Mouse (Mus musculus) Patski (cell line): ENCODE data around the gene Sfn. TPM values are rescaled to one million over a fixed set of nuclear protein-coding genes. Genes with fewer than 3 reads are reported as not detected.
A peak's percentile ranks its signal among the peaks of the same experiment; 100 is the strongest.

Experiments
- ATAC-seq: fragments of 100-300 bp; one replicate; pipeline ENCODE4 v1.8.0; 2021
- CTCF ChIA-PET: fragments of 350-600 bp; sonication (Branson Sonifier 250); formaldehyde crosslinking; loops from one replicate; lab custom pipeline; 2022; ENCODE audit warnings: inconsistent platforms; lab: Charles Lee
- POLR2A ChIA-PET: fragments of 350-600 bp; sonication (Branson Sonifier 250); formaldehyde crosslinking; loops from one replicate; lab custom pipeline; 2022; ENCODE audit warnings: antibody characterized with exemption, inconsistent platforms; lab: Charles Lee
- DNase-seq: peaks from one replicate; pipeline ENCODE4 v3.0.0-alpha.2; 2011; ENCODE audit warnings: low read depth, low spot score
- H3K27me3 ChIP-seq: fragments of 371-371 bp; one replicate; pipeline ENCODE4 v1.5.1; 2021
- CTCF ChIP-seq: fragments of 100-300 bp; IDR thresholded peaks from one replicate; pipeline ENCODE4 v1.5.1; 2021
- in situ Hi-C: fragments of 300-500 bp; cut with MboI; formaldehyde crosslinking; loops from 3 replicates; pipeline ENCODE4 v1.11.1; 2018; ENCODE audit warnings: low pct_unique_long_range_greater_than_20kb, mixed read lengths
- polyA plus RNA-seq: library from polyadenylated mRNA; unstranded; gene quantifications from one replicate; pipeline ENCODE4 v1.2.3, GENCODE M21; 2021

Gene Sfn
- polyA plus RNA-seq, 1 experiment from 2014 or later = 5.8 TPM

DNA sequence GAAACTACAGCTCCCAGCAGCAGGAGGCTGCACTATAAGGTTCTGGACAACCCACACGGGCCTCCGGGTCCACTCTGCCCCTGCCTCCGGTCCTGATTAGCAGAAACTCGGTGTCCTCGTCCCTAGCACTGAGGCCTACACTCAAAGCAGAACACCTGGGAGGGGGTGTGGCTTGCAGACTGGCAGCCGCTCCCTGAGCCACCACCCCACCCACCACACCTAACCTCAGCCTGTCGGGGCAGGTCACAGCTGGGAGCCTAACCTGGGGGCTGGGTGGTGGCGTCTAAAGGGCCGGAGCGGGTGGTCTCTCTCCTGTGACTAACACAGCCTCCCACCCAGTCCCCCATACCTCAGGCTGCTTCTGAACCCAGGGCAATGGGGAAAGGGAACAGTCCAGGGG, 5.3 kb upstream of the Sfn start:
- in situ Hi-C loops = no loop called here
- POLR2A ChIA-PET = no interaction called here
- CTCF ChIA-PET = interaction anchor here (2.9 kb wide), 1 partner anchor 13 kb away, joined by 13 read pairs; no protein-coding TSS in a partner anchor
- no peak for TF ChIP-seq CTCF
- H3K27me3 ChIP-seq = no peaks in the 10 kb centered on the region
- no peak for DNase-seq
- ATAC-seq = no peak

DNA sequence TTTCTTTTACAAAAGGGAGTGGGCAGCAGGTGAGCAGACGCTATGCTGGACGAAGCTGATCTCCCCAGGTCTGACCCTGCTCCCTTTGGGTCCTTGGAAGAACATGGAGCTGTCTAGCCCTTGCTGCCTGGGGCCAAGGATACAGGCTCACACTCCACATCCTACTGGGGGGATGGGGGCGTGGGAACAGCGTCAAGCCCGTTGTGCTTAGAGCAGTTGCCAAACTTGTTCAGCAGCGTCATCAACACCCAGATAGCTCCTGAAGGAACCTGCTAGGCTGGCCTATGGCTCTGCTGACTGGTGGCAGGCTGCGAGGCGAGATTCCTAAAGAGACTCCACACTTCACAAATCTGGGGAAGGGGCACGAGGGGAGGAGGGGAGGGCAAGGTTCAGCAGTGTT, 3.4 kb upstream of the Sfn start:
- no peak for TF ChIP-seq CTCF
- CTCF ChIA-PET = interaction anchor here (1.1 kb wide), 1 partner anchor 45 kb away, joined by 5 read pairs; the partner anchor contains the start of gene Zdhhc18
- DNase-seq (no peak), ATAC-seq (no peak)
- in situ Hi-C loops = no loop called here
- H3K27me3 ChIP-seq = no peaks in the 10 kb centered on the region
- POLR2A ChIA-PET = interaction anchor here (0.6 kb wide), 1 partner anchor 15 kb away, joined by 4 read pairs; no protein-coding TSS in a partner anchor

DNA sequence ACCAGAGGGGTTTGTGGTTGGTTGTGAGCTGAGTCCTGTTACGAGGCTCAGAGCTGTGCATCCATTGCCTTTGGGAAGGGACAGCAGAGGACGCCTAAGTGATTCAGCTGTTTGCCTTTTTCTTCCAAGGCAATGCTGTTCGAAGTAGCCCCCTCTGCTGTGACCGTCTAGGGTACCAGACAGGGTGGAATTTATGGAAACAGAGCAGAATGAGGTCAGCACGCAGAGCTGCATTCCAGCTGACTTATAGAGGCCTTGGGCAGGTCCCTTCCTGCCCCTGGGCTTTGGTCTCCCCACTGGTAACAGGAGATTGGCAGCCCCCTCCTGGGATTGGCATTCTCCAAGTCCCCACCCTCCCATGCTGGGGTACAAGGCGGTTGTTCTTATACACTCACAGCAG, 2.9 kb upstream of the Sfn start:
- no peak for TF ChIP-seq CTCF
- no peaks in the 10 kb centered on the region for H3K27me3 ChIP-seq
- peak; percentile 40 for ATAC-seq
- ChIA-PET POLR2A (interaction anchor here (0.6 kb wide), 1 partner anchor 16 kb away, joined by 4 read pairs; no protein-coding TSS in a partner anchor), CTCF (interaction anchor here (0.8 to 1.1 kb wide), 2 partner anchors 22 to 45 kb away, joined by 3 to 5 read pairs; partner anchors contain the start of gene Zdhhc18)
- in situ Hi-C loops = no loop called here
- no peak for DNase-seq

DNA sequence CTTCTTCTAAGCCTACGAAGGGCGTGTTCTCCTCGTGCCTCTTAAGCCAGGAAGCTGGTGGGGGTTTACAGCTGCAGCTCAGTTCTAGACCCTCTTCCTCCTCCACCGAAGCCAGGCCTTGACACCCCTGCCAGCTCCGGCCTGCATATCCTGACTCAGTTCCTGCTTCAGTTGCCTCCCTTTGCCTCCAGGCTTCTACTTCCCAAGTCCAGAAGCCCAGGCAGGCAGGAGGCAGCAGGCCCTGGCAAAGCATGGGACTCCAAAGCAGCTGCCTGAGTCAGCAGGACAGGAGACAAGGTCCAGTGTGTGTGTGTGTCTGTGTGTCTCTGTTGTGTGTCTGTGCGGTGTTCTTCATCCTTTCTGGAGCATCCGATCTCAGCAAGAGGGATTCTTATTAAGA, 2.2 kb upstream of the Sfn start:
- no peak for TF ChIP-seq CTCF
- CTCF ChIA-PET = interaction anchor here (0.8 kb wide), 1 partner anchor 22 kb away, joined by 3 read pairs; no protein-coding TSS in a partner anchor
- in situ Hi-C loops = no loop called here

GRCm38 (mm10) chr4:133603056-133603455, 1.1 kb upstream of the Sfn start:
- POLR2A ChIA-PET = no interaction called here
- no peaks in the 10 kb centered on the region for H3K27me3 ChIP-seq
- in situ Hi-C loops = no loop called here
- no peak for DNase-seq
- no peak for TF ChIP-seq CTCF
- CTCF ChIA-PET = interaction anchor here (1.2 kb wide), 1 partner anchor 10 kb away, joined by 3 read pairs; no protein-coding TSS in a partner anchor
- no peak for ATAC-seq

More for the DNA sequence above, 2.2 kb upstream of the Sfn start:
- DNase-seq (no peak), ATAC-seq (no peak)
- H3K27me3 ChIP-seq = no peaks in the 10 kb centered on the region
- POLR2A ChIA-PET = interaction anchor here (0.7 kb wide), 1 partner anchor 65 kb away, joined by 3 read pairs; no protein-coding TSS in a partner anchor

- ChIA-PET CTCF (interaction anchor here (1.3 to 2.6 kb wide), 2 partner anchors 10 to 50 kb away, joined by 6 to 7 read pairs; partner anchors contain the start of gene Zdhhc18), POLR2A (no interaction called here)
- ATAC-seq = no peak
- H3K27me3 ChIP-seq = no peaks in the 10 kb centered on the region
- DNase-seq = no peak
- in situ Hi-C loops = no loop called here
- no peak for TF ChIP-seq CTCF
These were observed 1.7 kb downstream of the Sfn start for GRCm38 (mm10) chr4:133600306-133600705.

GRCm38 (mm10) chr4:133599571-133600073, 2.3 kb downstream of the Sfn start:
- no peak for DNase-seq
- no peaks in the 10 kb centered on the region for H3K27me3 ChIP-seq
- TF ChIP-seq CTCF = no peak
- ATAC-seq = peak; percentile 96
- POLR2A ChIA-PET = no interaction called here
- in situ Hi-C loops = loop anchor here (5.0 kb wide), 1 partner anchor 43 kb away; no protein-coding TSS in a partner anchor
- CTCF ChIA-PET = interaction anchor here (0.7 to 2.6 kb wide), 3 partner anchors 11 to 50 kb away, joined by 3 to 7 read pairs (median 6); partner anchors contain the start of gene Zdhhc18

- CTCF ChIA-PET = interaction anchor here (0.7 to 2.6 kb wide), 3 partner anchors 11 to 51 kb away, joined by 3 to 7 read pairs (median 6); partner anchors contain the start of gene Zdhhc18
- no peaks in the 10 kb centered on the region for H3K27me3 ChIP-seq
- ATAC-seq = no peak
- TF ChIP-seq CTCF = no peak
- no peak for DNase-seq
- in situ Hi-C loops = loop anchor here (5.0 kb wide), 1 partner anchor 43 kb away; no protein-coding TSS in a partner anchor
- POLR2A ChIA-PET = no interaction called here
These were observed 2.9 kb downstream of the Sfn start for GRCm38 (mm10) chr4:133599116-133599515.

DNA sequence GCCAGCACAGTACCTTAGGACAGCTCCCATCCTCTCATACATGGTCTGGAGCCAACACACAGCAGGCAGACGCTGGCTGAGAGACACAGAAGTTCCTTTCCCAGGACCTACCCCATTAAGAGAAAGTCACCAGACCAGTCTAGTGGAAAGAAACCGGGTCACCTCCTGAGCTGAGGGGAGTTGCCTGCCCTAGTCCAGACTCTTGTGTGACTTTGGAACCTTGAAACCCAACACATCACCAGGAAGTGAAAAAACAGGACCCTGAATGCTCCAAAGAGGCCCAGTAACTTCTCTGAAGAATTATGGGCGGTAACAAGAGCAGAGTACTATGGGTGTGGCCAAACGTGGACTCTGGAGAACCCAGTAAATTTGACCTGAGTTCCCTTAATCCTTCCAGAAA, 3.4 kb downstream of the Sfn start:
- POLR2A ChIA-PET = no interaction called here
- H3K27me3 ChIP-seq = no peaks in the 10 kb centered on the region
- in situ Hi-C loops = loop anchor here (5.0 kb wide), 1 partner anchor 44 kb away; no protein-coding TSS in a partner anchor
- CTCF ChIA-PET = interaction anchor here (2.6 kb wide), 1 partner anchor 51 kb away, joined by 7 read pairs; the partner anchor contains the start of gene Zdhhc18
- TF ChIP-seq CTCF = no peak
- ATAC-seq (no peak), DNase-seq (no peak)

- no peak for TF ChIP-seq CTCF
- in situ Hi-C loops = loop anchor here (5.0 kb wide), 1 partner anchor 46 kb away; no protein-coding TSS in a partner anchor
- DNase-seq (no peak), ATAC-seq (no peak)
- H3K27me3 ChIP-seq = no peaks in the 10 kb centered on the region
- CTCF ChIA-PET = interaction anchor here (2.1 kb wide), 1 partner anchor 24 kb away, joined by 6 read pairs; no protein-coding TSS in a partner anchor
- POLR2A ChIA-PET = no interaction called here
These were observed 5.9 kb downstream of the Sfn start for GRCm38 (mm10) chr4:133596084-133596483.

GRCm38 (mm10) chr4:133595538-133595937, 6.4 kb downstream of the Sfn start:
- CTCF ChIA-PET = interaction anchor here (2.1 to 4.9 kb wide), 3 partner anchors 12 to 56 kb away, joined by 6 to 30 read pairs (median 13); partner anchors contain the start of gene Zdhhc18
- H3K27me3 ChIP-seq = no peaks in the 10 kb centered on the region
- in situ Hi-C loops = loop anchor here (5.0 kb wide), 1 partner anchor 47 kb away; no protein-coding TSS in a partner anchor
- TF ChIP-seq CTCF = no peak
- POLR2A ChIA-PET = no interaction called here
- ATAC-seq = no peak
- no peak for DNase-seq
